Mouse (Mus musculus) layer of hippocampus, adult 8-10 months (tissue): ENCODE measurements at regions not wholly inside any gene's neighbourhood (a gene's known extent, or its start where the extent isn't known, plus 50 kb on each side); places are given as distances from the start of the nearest gene placed in this dataset.

Experiments
- DNase-seq, 2 experiments: peaks; one replicate each; pipeline ENCODE4 v3.0.0; 2022; ENCODE audit warnings: low spot score in 2 of 2

GRCm38 (mm10) chr13:118193951-118194696 is 192.3 kb upstream of the B430218F22Rik start:
- DNase-seq: no peak

- no peak for DNase-seq
Measured at GRCm38 (mm10) chr13:118208146-118208545, 178.3 kb upstream of the B430218F22Rik start.

- DNase-seq: peak in 1 of 2 experiments; percentile 10
Measured at GRCm38 (mm10) chr13:118227354-118227753, 159.1 kb upstream of the B430218F22Rik start.

GRCm38 (mm10) chr13:118237968-118238367 is 148.5 kb upstream of the B430218F22Rik start:
- DNase-seq: no peak

GRCm38 (mm10) chr13:118244680-118245079 is 141.8 kb upstream of the B430218F22Rik start:
- no peak for DNase-seq

- no peak for DNase-seq
Measured at GRCm38 (mm10) chr13:118245546-118245945, 140.9 kb upstream of the B430218F22Rik start.

- DNase-seq: no peak
Measured at GRCm38 (mm10) chr13:118259606-118260005, 126.8 kb upstream of the B430218F22Rik start.

- no peak for DNase-seq
Measured at GRCm38 (mm10) chr13:118262971-118263370, 123.5 kb upstream of the B430218F22Rik start.

GRCm38 (mm10) chr13:118265763-118266520 is 120.5 kb upstream of the B430218F22Rik start:
- DNase-seq: no peak

GRCm38 (mm10) chr13:118272904-118273303 is 113.5 kb upstream of the B430218F22Rik start:
- DNase-seq: no peak

GRCm38 (mm10) chr13:118280956-118281355 is 105.5 kb upstream of the B430218F22Rik start:
- DNase-seq: no peak

- DNase-seq: no peak
Measured at GRCm38 (mm10) chr13:118293728-118294127, 92.7 kb upstream of the B430218F22Rik start.

- no peak for DNase-seq
Measured at GRCm38 (mm10) chr13:118310080-118310479, 76.3 kb upstream of the B430218F22Rik start.

GRCm38 (mm10) chr13:118313676-118314075 is 72.8 kb upstream of the B430218F22Rik start:
- no peak for DNase-seq
